Mouse (Mus musculus) megakaryocyte, embryonic 14.5 days (primary cell): Measurements from ENCODE around the gene Zfp36l2.
"Not testable (repeated sequence)": the region's sequence is repeated elsewhere in the genome, so short reads cannot be mapped to it uniquely, and the experiment has no call there.

Experiments used
- FLI1 ChIP-seq: IDR thresholded peaks from 2 replicates; pipeline ENCODE4 v1.6.1; 2012; ENCODE audit warnings: low read length, inconsistent platforms, mixed read lengths
- GATA1 ChIP-seq: IDR thresholded peaks from 3 replicates; pipeline ENCODE4 v1.6.1; 2012; ENCODE audit warnings: mixed read lengths, low read length, inconsistent platforms, borderline replicate concordance

GRCm38 (mm10) chr17:84234785-84235184, 47.0 kb upstream of the Zfp36l2 start:
- TF ChIP-seq GATA1, FLI1: not testable (repeated sequence)
